Mouse (Mus musculus): Measurements from ENCODE around the gene Tedc2.

GRCm38 (mm10) chr17:24207768-24208640 is 12.6 kb downstream of the Tedc2 start:
- no peak for TF ChIP-seq POLR2A (IDR thresholded peaks at IDR 0.05; ENCODE audit: extremely low read depth, insufficient read depth, low read length)
- TF ChIP-seq CTCF (IDR thresholded peaks at IDR 0.05; ENCODE audit: extremely low read depth, insufficient read depth, low read length): no peak

Data from cortical plate, adult 2 months (tissue).